Mouse (Mus musculus) limb, embryonic 15.5 days (tissue): ENCODE measurements around the gene Sgca. TPM values are rescaled to one million over a fixed set of nuclear protein-coding genes. Genes with fewer than 3 reads are reported as not detected.

Experiments used
- ATAC-seq: fragments of 200-750 bp; cut with Nextera tagmentation; 2 replicates; pipeline ENCODE4 v1.8.0; 2017; ENCODE audit warnings: low read depth, moderate TSS enrichment; ENCODE audit not compliant: insufficient number of reproducible peaks, low FRiP score, low TSS enrichment
- H3K27ac ChIP-seq: fragments of 300-500 bp; sonication (generic); 2 replicates; pipeline ENCODE4 v1.5.1; 2015; ENCODE audit warnings: moderate library complexity, mild to moderate bottlenecking, inconsistent platforms
- H3K27me3 ChIP-seq: fragments of 300-500 bp; sonication (generic); 2 replicates; pipeline ENCODE4 v1.6.1; 2015; ENCODE audit warnings: inconsistent platforms
- H3K36me3 ChIP-seq: fragments of 300-500 bp; sonication (generic); 2 replicates; pipeline ENCODE4 v1.6.1; 2015; ENCODE audit warnings: inconsistent platforms
- H3K4me1 ChIP-seq: fragments of 300-500 bp; sonication (generic); 2 replicates; pipeline ENCODE4 v1.6.1; 2015; ENCODE audit warnings: inconsistent platforms
- H3K4me2 ChIP-seq: fragments of 300-500 bp; sonication (generic); 2 replicates; pipeline ENCODE4 v1.6.1; 2015; ENCODE audit warnings: mild to moderate bottlenecking, inconsistent platforms
- H3K4me3 ChIP-seq: fragments of 300-500 bp; sonication (generic); 2 replicates; pipeline ENCODE4 v1.5.1; 2015; ENCODE audit warnings: mild to moderate bottlenecking, inconsistent platforms
- H3K9ac ChIP-seq: fragments of 300-500 bp; sonication (generic); 2 replicates; pipeline ENCODE4 v1.6.1; 2015; ENCODE audit warnings: inconsistent platforms
- H3K9me3 ChIP-seq: fragments of 300-500 bp; sonication (generic); 2 replicates; pipeline ENCODE4 v1.6.1; 2016; ENCODE audit warnings: inconsistent platforms
- WGBS: fragments of 180-500 bp; shearing (Covaris S2); methylation state at CpG from one replicate; pipeline ENCODE4 v1.1.7; 2015; 5-methylcytosine and 5-hydroxymethylcytosine counted together
- polyA plus RNA-seq: library from polyadenylated mRNA; unstranded; fragments of >200 nt; fragmentation: Nextera tagmentation; extraction: Ambion mirVana; gene quantifications from 2 replicates; pipeline ENCODE4 v1.2.1, GENCODE M21; 2015

Gene Sgca
- polyA plus RNA-seq, 1 experiment from 2014 or later, result 7.5 TPM

DNA sequence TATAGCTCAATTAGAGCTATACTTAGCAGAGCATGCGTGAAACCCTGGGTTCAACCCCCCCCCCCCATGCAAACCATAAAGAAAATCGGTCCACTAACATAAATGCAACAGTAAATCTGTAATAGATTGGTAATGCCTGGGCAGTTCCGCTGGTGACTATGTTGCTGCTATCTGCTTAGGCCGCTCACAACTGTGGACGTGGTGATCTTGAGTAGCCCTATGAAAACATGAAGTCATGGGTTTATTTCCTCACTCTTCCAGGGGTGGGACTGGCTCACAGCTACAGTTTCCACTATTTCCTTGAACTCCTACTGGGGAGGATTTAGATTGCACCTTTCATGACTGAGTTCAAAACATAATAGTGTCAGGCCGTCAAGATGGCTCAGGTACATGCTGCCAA, 58.4 kb downstream of the Sgca start:
- peak overlapping the region; percentile 86 for H3K27ac ChIP-seq
- WGBS, result 47% methylated on average over 6 of the region's 6 CpGs
- peak; percentile 44; the same call in 1 of the 2 replicates for ATAC-seq
- H3K9ac ChIP-seq, result no peak overlapping the region
- H3K4me2 ChIP-seq, result no peak overlapping the region
- H3K4me1 ChIP-seq, result peaks cover 46% of the 10 kb centered on the region
- H3K9me3 ChIP-seq, result no peaks in the 10 kb centered on the region
- no peak overlapping the region for H3K4me3 ChIP-seq
- no peaks in the 10 kb centered on the region for H3K36me3 ChIP-seq
- H3K27me3 ChIP-seq, result no peaks in the 10 kb centered on the region

DNA sequence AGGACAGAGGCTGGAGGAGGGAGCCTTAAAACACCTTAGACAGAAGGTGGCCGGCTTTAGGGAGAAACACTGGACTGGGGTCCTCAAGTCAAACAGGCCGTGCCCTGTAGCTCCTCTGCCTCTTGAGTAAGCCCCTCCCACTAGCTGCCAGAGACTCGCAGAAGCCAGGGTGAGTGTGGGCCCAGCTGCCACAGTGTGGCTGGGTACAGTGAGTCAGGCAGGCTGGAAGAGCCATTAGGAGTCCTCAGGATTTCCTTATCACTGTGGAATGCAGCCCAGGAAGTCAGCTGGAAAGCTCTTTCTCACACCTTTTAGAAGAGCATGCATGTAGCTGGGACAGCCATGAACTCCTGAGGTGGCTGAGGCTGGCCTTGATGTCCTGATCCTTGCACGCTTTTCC, 59.6 kb downstream of the Sgca start:
- H3K27ac ChIP-seq, result peak overlapping the region; percentile 86
- H3K9ac ChIP-seq, result no peak overlapping the region
- no peaks in the 10 kb centered on the region for H3K36me3 ChIP-seq
- H3K4me2 ChIP-seq, result no peak overlapping the region
- 27% methylated on average over 4 of the region's 4 CpGs for WGBS
- H3K4me3 ChIP-seq, result no peak overlapping the region
- H3K4me1 ChIP-seq, result peaks cover 51% of the 10 kb centered on the region
- 0 out of 2 replicates have a peak, but pooled peaks have one; percentile 16 for ATAC-seq
- no peaks in the 10 kb centered on the region for H3K9me3 ChIP-seq
- no peaks in the 10 kb centered on the region for H3K27me3 ChIP-seq

DNA sequence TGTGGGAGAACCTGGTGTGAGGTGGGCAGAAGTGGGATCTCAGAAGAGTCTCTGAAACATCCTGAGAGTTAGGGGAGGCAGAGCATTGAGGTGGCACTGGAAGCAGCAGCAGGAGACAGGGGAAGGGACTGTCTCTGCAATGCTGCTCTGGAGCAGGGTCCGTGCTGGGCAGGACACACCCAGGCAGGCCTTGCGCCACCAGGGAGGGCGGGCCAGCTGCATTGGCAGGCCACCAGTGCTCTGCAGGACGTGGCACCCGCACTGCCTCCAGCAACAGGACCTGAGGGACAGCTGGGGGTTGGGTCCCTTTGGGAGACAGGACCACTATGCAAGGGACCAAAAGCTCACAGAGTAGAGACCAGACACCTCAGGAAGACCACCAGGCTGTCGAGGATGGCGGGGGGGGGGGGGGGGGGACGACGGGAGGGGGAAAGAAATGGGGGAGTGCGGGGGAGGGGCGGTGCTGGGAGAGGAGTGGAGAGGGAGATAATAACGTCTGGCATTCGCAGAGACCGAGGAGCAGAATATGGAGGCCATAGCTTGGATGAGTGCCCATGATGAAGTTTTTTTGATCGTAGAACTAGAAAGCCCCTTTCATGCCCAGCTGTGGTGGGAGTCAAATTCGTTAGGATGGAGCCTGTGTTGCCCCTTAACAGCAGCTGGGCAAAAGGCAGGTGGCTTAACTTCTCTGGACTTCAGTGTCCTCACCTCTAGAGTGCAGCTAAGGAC, 60.3 kb downstream of the Sgca start:
- no peak for ATAC-seq
- no peak overlapping the region for H3K4me3 ChIP-seq
- peaks cover 48% of the 10 kb centered on the region for H3K4me1 ChIP-seq
- WGBS, result 19% methylated on average over 11 of the region's 16 CpGs
- no peaks in the 10 kb centered on the region for H3K27me3 ChIP-seq
- H3K27ac ChIP-seq, result peak overlapping the region; percentile 86
- H3K36me3 ChIP-seq, result no peaks in the 10 kb centered on the region
- H3K9me3 ChIP-seq, result no peaks in the 10 kb centered on the region
- 0 out of 2 replicates have a peak overlapping the region, but pooled peaks have one; percentile 12 for H3K4me2 ChIP-seq
- H3K9ac ChIP-seq, result no peak overlapping the region

DNA sequence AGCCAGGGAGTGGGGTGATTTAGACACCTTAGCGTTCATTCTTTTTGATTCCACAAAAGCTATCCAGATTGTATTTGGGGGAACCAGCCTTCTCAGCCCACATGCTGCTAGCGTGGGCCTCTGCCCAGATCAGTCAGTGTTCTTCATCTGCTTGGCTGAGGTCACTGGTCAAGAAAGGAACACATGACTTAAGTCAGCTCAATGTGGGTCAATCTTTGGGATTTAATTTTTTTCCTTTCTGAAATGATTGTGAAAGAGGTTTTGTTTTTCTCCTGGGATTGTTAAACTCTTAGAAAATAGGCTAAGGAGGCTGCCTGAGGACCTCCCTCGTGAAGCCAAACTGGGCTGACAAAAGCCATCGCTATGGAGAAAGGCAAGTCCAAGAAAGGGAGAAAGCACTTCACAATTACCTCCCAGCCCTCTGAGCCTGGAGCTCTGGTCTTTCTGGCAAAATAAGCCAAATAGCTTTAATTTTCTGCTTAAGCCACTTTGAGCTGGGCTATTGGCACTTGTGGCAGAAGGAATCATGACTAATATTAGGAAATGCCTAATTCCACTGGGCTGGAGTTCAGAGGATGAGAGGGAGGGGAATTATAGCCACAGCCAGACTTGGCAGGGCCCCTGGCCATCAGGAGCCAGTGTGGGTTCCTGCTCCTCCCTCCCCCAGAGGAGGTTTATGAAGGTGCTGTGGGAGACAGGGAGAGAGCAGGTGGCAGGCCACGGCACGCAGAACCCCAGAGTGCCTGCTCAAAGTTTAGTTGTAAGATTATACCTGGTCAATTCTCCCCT, 62.6 kb downstream of the Sgca start:
- H3K4me1 ChIP-seq, result peaks cover 48% of the 10 kb centered on the region
- ATAC-seq, result no peak
- H3K4me2 ChIP-seq, result no peak overlapping the region
- no peaks in the 10 kb centered on the region for H3K27me3 ChIP-seq
- H3K27ac ChIP-seq, result peak overlapping the region; percentile 68
- no peak overlapping the region for H3K4me3 ChIP-seq
- no peaks in the 10 kb centered on the region for H3K36me3 ChIP-seq
- 62% methylated on average over 6 of the region's 6 CpGs for WGBS
- H3K9ac ChIP-seq, result no peak overlapping the region
- H3K9me3 ChIP-seq, result no peaks in the 10 kb centered on the region

Other genes starting within 250 kb of the Sgca start
- not detected in 2 replicates for gene Cdc34b, start 234.5 kb downstream of the Sgca start, polyA plus RNA-seq
- not detected in 2 replicates for gene Tmem92, start 193.6 kb downstream of the Sgca start, polyA plus RNA-seq
- gene Col1a1, start 40.1 kb downstream of the Sgca start, polyA plus RNA-seq, result 4,882 and 5,832 TPM in 2 replicates
- 0.42 TPM in 1 of 2 replicates, not detected in the other for gene Hils1, start 8.7 kb downstream of the Sgca start, polyA plus RNA-seq
- gene Ppp1r9b, start 14.7 kb upstream of the Sgca start, polyA plus RNA-seq, result 9.7 and 9.9 TPM in 2 replicates
- gene Samd14, start 33.6 kb upstream of the Sgca start, polyA plus RNA-seq, result 21.4 and 25.1 TPM in 2 replicates
- gene Pdk2, start 65.0 kb upstream of the Sgca start, polyA plus RNA-seq, result 33.4 and 42.9 TPM in 2 replicates
- gene Itga3, start 100.5 kb upstream of the Sgca start, polyA plus RNA-seq, result 8.9 and 9.5 TPM in 2 replicates
- 17.7 and 20.9 TPM in 2 replicates for gene Dlx3, start 143.8 kb upstream of the Sgca start, polyA plus RNA-seq
- 3.3 and 4.4 TPM in 2 replicates for gene Dlx4, start 169.9 kb upstream of the Sgca start, polyA plus RNA-seq